27 mouse cellular contexts compared by ENCODE assay signal in the genomic region with DNA sequence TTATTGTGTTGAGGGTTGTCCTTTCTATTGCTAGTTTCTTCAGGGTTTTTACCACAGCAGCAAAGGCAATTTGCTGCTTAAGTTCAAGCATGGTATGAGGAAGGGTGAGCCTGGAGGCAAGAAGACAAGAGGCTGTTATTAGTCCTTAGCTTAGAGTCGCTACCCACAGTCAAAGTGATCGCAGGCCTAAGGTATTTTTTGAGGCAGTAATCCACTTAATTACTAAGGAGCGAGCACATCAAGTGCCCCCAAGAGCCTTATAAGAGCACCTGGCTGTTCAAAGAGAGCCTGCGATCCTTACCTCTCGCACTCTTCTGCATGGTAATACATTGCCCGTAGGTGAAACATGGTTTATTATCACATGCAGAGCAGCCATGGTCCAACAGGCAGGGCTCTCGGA. TPM values are rescaled to one million over a fixed set of nuclear protein-coding genes. Genes with fewer than 3 reads are reported as not detected.
"Had no signal": no experiment of that assay in that cellular context is flagged by ENCODE, and none has a peak within 500 bp of the region (broad histone marks: within the 10 kb centered on the region; RNA-seq: fewer than 3 reads in every experiment).

No protein-coding gene starts in this region.

- DNase-seq: liver, embryonic 13.5 days; liver, postnatal 0 days; lung, embryonic 14.5 days; midbrain, embryonic 14.5 days; retina, postnatal 1 day; right cerebral cortex, adult 18-20 months; right cerebral cortex, postnatal 25 days; right cerebral cortex, postnatal 4 days; spleen, adult 18-20 months; thymus, adult 18-20 months; thymus, postnatal 14 days; thymus, postnatal 4 days had no signal

- H3K4me3 ChIP-seq: liver, embryonic 13.5 days; liver, embryonic 15.5 days; midbrain, embryonic 10.5 days; midbrain, embryonic 12.5 days; myocyte; neural tube, embryonic 13.5 days; neural tube, embryonic 15.5 days had no signal

- H3K27ac ChIP-seq: liver, embryonic 13.5 days; liver, embryonic 15.5 days; midbrain, embryonic 10.5 days; midbrain, embryonic 12.5 days; neural tube, embryonic 13.5 days; neural tube, embryonic 15.5 days had no signal

- H3K4me1 ChIP-seq: liver, embryonic 13.5 days; liver, embryonic 15.5 days; midbrain, embryonic 10.5 days; midbrain, embryonic 12.5 days; neural tube, embryonic 13.5 days; neural tube, embryonic 15.5 days had no signal

- H3K36me3 ChIP-seq: liver, embryonic 13.5 days; liver, embryonic 15.5 days; midbrain, embryonic 10.5 days; midbrain, embryonic 12.5 days; neural tube, embryonic 13.5 days; neural tube, embryonic 15.5 days had no signal

- H3K9me3 ChIP-seq: liver, embryonic 13.5 days; liver, embryonic 15.5 days; midbrain, embryonic 10.5 days; midbrain, embryonic 12.5 days; neural tube, embryonic 15.5 days had no signal

- H3K27me3 ChIP-seq: liver, embryonic 13.5 days; liver, embryonic 15.5 days; midbrain, embryonic 12.5 days; neural tube, embryonic 13.5 days; neural tube, embryonic 15.5 days had no signal

RNA-seq across cellular contexts. Expression of a gene that starts 4.9 kb away (rescaled TPM):
- polyA plus RNA-seq: liver, embryonic 11.5 days; liver, embryonic 13.5 days; liver, embryonic 15.5 days; liver, postnatal 0 days; lung, embryonic 14.5 days; lung, embryonic 16.5 days; midbrain, embryonic 10.5 days; midbrain, embryonic 12.5 days; midbrain, embryonic 14.5 days; midbrain, embryonic 16.5 days; myocyte; neural tube, embryonic 11.5 days; neural tube, embryonic 13.5 days; neural tube, embryonic 15.5 days; small intestine, adult 2 months; stomach, embryonic 14.5 days; stomach, embryonic 16.5 days; thymus, postnatal 0 days; urinary bladder, adult 2 months had no signal

RNA-seq across cellular contexts. Expression of a gene that starts 8.2 kb away (rescaled TPM):
- polyA plus RNA-seq: liver, embryonic 11.5 days; liver, embryonic 13.5 days; liver, embryonic 15.5 days; liver, postnatal 0 days; lung, embryonic 14.5 days; lung, embryonic 16.5 days; midbrain, embryonic 10.5 days; midbrain, embryonic 12.5 days; midbrain, embryonic 14.5 days; midbrain, embryonic 16.5 days; myocyte; neural tube, embryonic 11.5 days; neural tube, embryonic 13.5 days; neural tube, embryonic 15.5 days; small intestine, adult 2 months; stomach, embryonic 14.5 days; stomach, embryonic 16.5 days; thymus, postnatal 0 days; urinary bladder, adult 2 months had no signal

RNA-seq across cellular contexts. Expression of a gene that starts 17.3 kb away (rescaled TPM):
- polyA plus RNA-seq: liver, embryonic 11.5 days; liver, embryonic 13.5 days; liver, embryonic 15.5 days; liver, postnatal 0 days; lung, embryonic 14.5 days; lung, embryonic 16.5 days; midbrain, embryonic 10.5 days; midbrain, embryonic 12.5 days; midbrain, embryonic 14.5 days; midbrain, embryonic 16.5 days; myocyte; neural tube, embryonic 11.5 days; neural tube, embryonic 13.5 days; neural tube, embryonic 15.5 days; small intestine, adult 2 months; stomach, embryonic 14.5 days; stomach, embryonic 16.5 days; urinary bladder, adult 2 months had no signal

RNA-seq across cellular contexts. Expression of a gene that starts 29.8 kb away (rescaled TPM):
- polyA plus RNA-seq: liver, embryonic 11.5 days; liver, embryonic 13.5 days; liver, embryonic 15.5 days; liver, postnatal 0 days; lung, embryonic 14.5 days; lung, embryonic 16.5 days; midbrain, embryonic 10.5 days; midbrain, embryonic 12.5 days; midbrain, embryonic 14.5 days; midbrain, embryonic 16.5 days; myocyte; neural tube, embryonic 11.5 days; neural tube, embryonic 13.5 days; neural tube, embryonic 15.5 days; small intestine, adult 2 months; stomach, embryonic 14.5 days; stomach, embryonic 16.5 days; thymus, postnatal 0 days; urinary bladder, adult 2 months had no signal

RNA-seq across cellular contexts. Expression of a gene that starts 36.3 kb away (rescaled TPM):
- polyA plus RNA-seq: liver, embryonic 11.5 days; liver, embryonic 13.5 days; liver, embryonic 15.5 days; liver, postnatal 0 days; lung, embryonic 14.5 days; lung, embryonic 16.5 days; midbrain, embryonic 10.5 days; midbrain, embryonic 12.5 days; midbrain, embryonic 14.5 days; midbrain, embryonic 16.5 days; myocyte; neural tube, embryonic 11.5 days; neural tube, embryonic 13.5 days; neural tube, embryonic 15.5 days; small intestine, adult 2 months; stomach, embryonic 14.5 days; stomach, embryonic 16.5 days; thymus, postnatal 0 days; urinary bladder, adult 2 months had no signal
